Mouse (Mus musculus) forebrain, postnatal 0 days (tissue): ENCODE measurements around the gene Bcor. TPM values are rescaled to one million over a fixed set of nuclear protein-coding genes. Genes with fewer than 3 reads are reported as not detected.

Experiments used
- ATAC-seq: fragments of 200-750 bp; cut with Nextera tagmentation; 2 replicates; pipeline ENCODE4 v1.8.0; 2017; ENCODE audit warnings: mild to moderate bottlenecking, moderate library complexity
- DNase-seq: peaks from one replicate; pipeline ENCODE4 v3.0.0-alpha.2; 2015
- H3K27ac ChIP-seq: fragments of 300-500 bp; sonication (generic); 2 replicates; pipeline ENCODE4 v1.5.1; 2014; ENCODE audit warnings: low read depth, mild to moderate bottlenecking, antibody characterized with exemption, low read length, moderate library complexity, mixed read lengths
- H3K27me3 ChIP-seq: fragments of 300-500 bp; sonication (generic); 2 replicates; pipeline ENCODE4 v1.6.1; 2014; ENCODE audit warnings: mild to moderate bottlenecking, low read length, mixed read lengths; ENCODE audit not compliant: insufficient read depth
- H3K36me3 ChIP-seq: fragments of 300-500 bp; sonication (generic); 2 replicates; pipeline ENCODE4 v1.6.1; 2014; ENCODE audit warnings: mild to moderate bottlenecking, moderate library complexity; ENCODE audit not compliant: insufficient read depth
- H3K4me1 ChIP-seq: fragments of 300-500 bp; sonication (generic); 2 replicates; pipeline ENCODE4 v1.6.1; 2014; ENCODE audit warnings: antibody characterized with exemption; ENCODE audit not compliant: insufficient read depth
- H3K4me2 ChIP-seq: fragments of 300-500 bp; sonication (generic); 2 replicates; pipeline ENCODE4 v1.6.1; 2014; ENCODE audit warnings: low read depth, mild to moderate bottlenecking, moderate library complexity
- H3K4me3 ChIP-seq: fragments of 300-500 bp; sonication (generic); 2 replicates; pipeline ENCODE4 v1.5.1; 2014; ENCODE audit warnings: low read depth, low read length, mixed read lengths
- H3K9ac ChIP-seq: fragments of 300-500 bp; sonication (generic); 2 replicates; pipeline ENCODE4 v1.6.1; 2014; ENCODE audit warnings: mild to moderate bottlenecking
- H3K9me3 ChIP-seq: fragments of 300-500 bp; sonication (generic); 2 replicates; pipeline ENCODE4 v1.6.1; 2016; ENCODE audit warnings: low read length
- CTCF ChIP-seq: sonication (generic); IDR thresholded peaks from 2 replicates; pipeline ENCODE4 v1.5.1; 2016; ENCODE audit warnings: antibody characterized with exemption, control low read depth, low read depth
- WGBS: fragments of 180-500 bp; shearing (Covaris S2); extraction: QIAGEN DNeasy Blood & Tissue Kit; methylation state at CpG from one replicate; pipeline ENCODE4 v1.1.7; 2014; 5-methylcytosine and 5-hydroxymethylcytosine counted together
- polyA plus RNA-seq: library from polyadenylated mRNA; unstranded; fragments of >200 nt; fragmentation: Nextera tagmentation; extraction: Ambion mirVana; gene quantifications from 2 replicates; pipeline ENCODE4 v1.2.1, GENCODE M21; 2015
- total RNA-seq: library from RNA; depleted of rRNA; stranded (reverse); fragments of >200 nt; gene quantifications from 2 replicates; pipeline ENCODE4 v1.2.3, GENCODE M21; 2014

The Bcor gene
- total and polyA plus RNA-seq, 2 experiments from 2014 or later, result 10.5 to 32.1 TPM

GRCm38 (mm10) chrX:12080095-12080903 lies 79.9 kb downstream of the Bcor start:
- WGBS, result 7% methylated on average over 61 of the region's 97 CpGs
- Histone ChIP-seq H3K36me3 (no peaks in the 10 kb centered on the region), H3K9ac (peak overlapping the region; percentile 58), H3K27me3 (peaks cover 2% of the 10 kb centered on the region; the same call in 1 of the 2 replicates), H3K27ac (peak overlapping the region; percentile 84), H3K9me3 (no peaks in the 10 kb centered on the region), H3K4me1 (no peaks in the 10 kb centered on the region), H3K4me3 (peak overlapping the region; percentile 52), H3K4me2 (peak overlapping the region; percentile 68)
- peak; percentile 37 for ATAC-seq
- peak; percentile 64 for DNase-seq
- TF ChIP-seq CTCF, result no peak

DNA sequence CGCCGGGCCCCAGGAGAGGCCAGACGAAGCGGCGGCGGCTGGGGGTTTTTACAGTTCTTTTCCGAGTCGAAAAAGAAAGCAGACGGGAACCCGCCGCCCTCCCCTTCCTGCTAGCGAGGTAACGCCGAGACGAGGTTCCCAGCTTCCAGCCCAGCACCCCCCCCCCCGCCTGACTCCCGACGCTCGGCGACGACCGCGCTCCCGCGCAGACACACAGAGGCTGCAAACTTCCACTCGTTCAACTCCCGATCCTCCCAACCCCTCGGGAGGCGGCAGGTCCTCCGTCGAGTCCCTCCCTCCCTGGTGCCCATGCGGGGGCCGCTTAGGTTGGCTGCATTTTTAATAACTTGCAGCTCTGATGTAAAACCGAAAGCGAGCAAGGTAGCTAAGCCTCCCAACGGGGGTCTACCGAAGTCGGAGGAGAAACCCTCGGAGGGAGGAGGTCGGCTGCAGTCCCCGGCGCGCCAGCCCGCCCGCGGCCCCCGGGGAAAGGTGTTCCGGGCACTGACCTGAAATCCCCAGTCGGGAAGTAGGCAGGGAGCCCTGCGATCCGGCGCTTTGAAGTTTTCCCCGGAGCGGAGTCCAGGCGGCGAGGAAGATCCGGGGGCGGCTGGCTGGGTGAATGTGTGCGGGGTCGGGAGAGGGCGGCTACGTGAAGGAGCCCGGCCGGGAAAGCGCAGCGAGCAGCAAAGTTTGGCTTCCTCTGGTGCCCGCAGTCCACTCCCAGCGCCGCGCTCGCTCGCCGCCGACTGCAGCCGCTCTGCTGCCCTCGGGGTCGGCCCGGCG lies 80.7 kb downstream of the Bcor start:
- Histone ChIP-seq H3K27me3 (0 out of 2 replicates have a peak, but pooled peaks cover 2% of the 10 kb centered on the region), H3K4me3 (peak overlapping the region; percentile 52), H3K9ac (peak overlapping the region; percentile 58), H3K4me1 (no peaks in the 10 kb centered on the region), H3K27ac (peak overlapping the region; percentile 84), H3K4me2 (peak overlapping the region; percentile 68), H3K36me3 (no peaks in the 10 kb centered on the region), H3K9me3 (no peaks in the 10 kb centered on the region)
- ATAC-seq, result peak; percentile 5; the same call in 1 of the 2 replicates
- no peak for TF ChIP-seq CTCF
- WGBS, result 6% methylated on average over 63 of the region's 79 CpGs
- peak; percentile 34 for DNase-seq

- Histone ChIP-seq H3K9ac (peak overlapping the region; percentile 58), H3K9me3 (no peaks in the 10 kb centered on the region), H3K4me1 (no peaks in the 10 kb centered on the region), H3K27ac (peak overlapping the region; percentile 84), H3K4me3 (peak overlapping the region; percentile 52), H3K27me3 (0 out of 2 replicates have a peak, but pooled peaks cover 2% of the 10 kb centered on the region), H3K36me3 (no peaks in the 10 kb centered on the region), H3K4me2 (peak overlapping the region; percentile 68)
- ATAC-seq, result peak; percentile 2; the same call in 1 of the 2 replicates
- no peak for DNase-seq
- no peak for TF ChIP-seq CTCF
- WGBS, result 7% methylated on average over 21 of the region's 27 CpGs
Observed at GRCm38 (mm10) chrX:12079059-12079308, 81.2 kb downstream of the Bcor start.

DNA sequence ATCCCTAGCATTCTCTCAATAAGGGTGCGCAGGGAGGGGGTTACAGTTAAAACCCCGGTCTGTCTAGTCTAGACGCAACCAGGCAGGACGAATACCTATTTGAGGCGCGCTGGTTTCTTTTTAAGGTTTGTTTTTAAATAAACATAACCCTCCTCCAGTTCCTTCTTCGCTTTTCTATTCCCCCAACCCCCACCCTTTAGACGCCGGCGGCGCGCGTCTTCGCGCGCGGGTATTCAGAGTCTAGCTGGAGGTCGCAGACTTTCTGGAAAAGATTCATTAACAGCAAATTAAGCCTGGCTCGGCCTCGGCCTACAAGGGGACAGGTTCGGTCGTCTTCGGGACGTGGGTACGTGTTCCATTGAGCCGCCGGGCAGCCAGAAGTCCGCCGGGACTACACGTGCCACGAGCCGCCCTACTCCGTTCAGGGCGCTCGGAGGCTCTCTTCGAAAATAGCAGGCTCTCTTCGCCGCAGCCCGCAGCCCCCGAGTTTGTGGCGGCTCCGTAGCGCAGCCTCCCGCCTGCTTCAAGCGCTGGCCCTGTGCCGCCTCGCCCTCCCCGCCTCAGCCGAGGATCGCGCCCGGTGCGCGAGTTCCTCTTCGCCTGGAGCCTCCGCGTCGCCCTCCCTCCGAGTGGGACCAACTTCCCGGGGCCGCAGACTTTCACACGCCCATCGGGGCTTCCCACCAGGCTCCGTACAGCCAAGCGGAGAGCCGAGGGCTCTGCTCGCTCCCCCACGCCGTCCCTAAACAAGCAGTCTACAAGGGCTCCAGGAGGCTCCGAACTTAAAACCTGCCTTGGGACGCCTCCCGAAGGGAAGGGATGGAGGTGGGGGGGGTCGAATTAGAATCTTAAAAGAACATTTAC lies 81.7 kb downstream of the Bcor start:
- Histone ChIP-seq H3K4me3 (peak overlapping the region; percentile 52), H3K9ac (peak overlapping the region; percentile 58), H3K36me3 (no peaks in the 10 kb centered on the region), H3K27ac (peak overlapping the region; percentile 84), H3K4me1 (no peaks in the 10 kb centered on the region), H3K9me3 (no peaks in the 10 kb centered on the region), H3K4me2 (peak overlapping the region; percentile 68), H3K27me3 (0 out of 2 replicates have a peak, but pooled peaks cover 2% of the 10 kb centered on the region)
- 5% methylated on average over 73 of the region's 73 CpGs for WGBS
- TF ChIP-seq CTCF, result no peak
- peak; percentile 37 for DNase-seq
- peak; percentile 5; the same call in 1 of the 2 replicates for ATAC-seq

DNA sequence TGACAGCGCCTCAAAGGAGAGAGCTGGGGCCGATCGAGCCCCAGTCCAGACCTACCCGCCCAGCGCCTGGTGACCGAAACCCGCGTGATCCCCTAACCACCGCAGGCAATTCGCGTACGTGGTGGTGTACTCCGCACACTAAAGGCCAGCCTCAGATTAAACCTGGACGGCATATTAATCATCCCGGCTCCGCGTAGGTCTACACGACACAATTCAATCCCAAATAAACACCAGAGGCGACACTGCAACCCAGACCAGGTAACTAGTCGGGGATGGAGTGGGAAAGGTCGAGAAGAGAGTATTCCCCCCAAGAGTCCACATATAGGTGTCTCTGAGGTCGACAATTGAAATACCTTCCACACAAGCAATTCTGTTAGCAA lies 82.6 kb downstream of the Bcor start:
- WGBS, result 5% methylated on average over 22 of the region's 22 CpGs
- peak overlapping the region; percentile 71 for H3K27ac ChIP-seq
- peak overlapping the region; percentile 52 for H3K4me3 ChIP-seq
- no peak; the same call in 1 of the 2 replicates for TF ChIP-seq CTCF
- peak overlapping the region; percentile 58 for H3K9ac ChIP-seq
- no peaks in the 10 kb centered on the region for H3K36me3 ChIP-seq
- DNase-seq (no peak), ATAC-seq (no peak)
- H3K9me3 ChIP-seq, result no peaks in the 10 kb centered on the region
- H3K27me3 ChIP-seq, result no peaks in the 10 kb centered on the region
- peak overlapping the region; percentile 68 for H3K4me2 ChIP-seq
- no peaks in the 10 kb centered on the region for H3K4me1 ChIP-seq

DNA sequence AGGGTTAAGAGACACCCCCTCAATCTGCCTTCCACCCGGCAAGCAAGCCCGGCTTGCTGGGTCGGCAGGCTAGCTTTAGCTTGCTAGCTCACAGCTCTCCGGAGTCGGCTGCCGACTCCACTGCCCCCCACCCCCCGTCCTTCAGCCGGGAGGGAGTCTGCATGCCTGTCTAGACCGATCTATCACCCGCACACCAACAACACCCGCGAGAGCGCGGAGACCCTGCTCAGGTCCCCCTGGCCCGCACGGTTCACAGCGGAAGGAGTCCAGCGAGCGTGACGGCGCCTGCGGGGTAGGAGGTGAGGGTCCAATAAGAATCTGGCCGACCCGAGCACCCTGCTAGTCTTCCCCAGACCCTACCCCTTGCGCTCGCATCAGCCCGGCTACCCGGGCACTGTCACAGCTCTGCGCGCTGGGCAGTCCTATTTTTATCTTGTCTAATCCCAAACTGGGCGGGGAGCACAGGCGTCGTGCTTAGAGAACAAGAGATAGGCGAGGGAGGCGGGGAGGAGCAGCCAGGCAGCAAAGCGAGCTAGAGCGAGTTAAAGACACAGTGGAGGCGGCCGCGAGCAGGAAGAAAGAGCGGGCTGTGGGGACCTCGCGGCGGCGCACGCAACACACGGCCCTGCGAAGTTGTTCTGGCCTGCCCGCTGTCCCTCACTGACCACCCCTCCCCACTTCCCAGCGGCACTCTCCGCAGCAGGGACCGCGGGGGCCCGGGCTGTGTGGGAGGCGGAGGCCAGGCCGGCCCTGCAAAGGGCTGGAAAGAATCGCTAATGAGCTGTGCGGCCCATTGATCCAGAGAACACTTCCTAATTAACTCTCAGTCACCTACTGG lies 83.2 kb downstream of the Bcor start:
- WGBS, result 4% methylated on average over 57 of the region's 58 CpGs
- no peaks in the 10 kb centered on the region for H3K4me1 ChIP-seq
- H3K9ac ChIP-seq, result peak overlapping the region; percentile 58
- TF ChIP-seq CTCF, result no peak; the same call in 1 of the 2 replicates
- peak overlapping the region; percentile 68 for H3K4me2 ChIP-seq
- no peaks in the 10 kb centered on the region for H3K27me3 ChIP-seq
- H3K27ac ChIP-seq, result peak overlapping the region; percentile 71
- H3K4me3 ChIP-seq, result peak overlapping the region; percentile 52
- H3K36me3 ChIP-seq, result no peaks in the 10 kb centered on the region
- ATAC-seq, result peak; percentile 61
- DNase-seq, result peak; percentile 76
- H3K9me3 ChIP-seq, result no peaks in the 10 kb centered on the region
